ENCODE assay signal across 26 mouse cellular contexts in the genomic region with DNA sequence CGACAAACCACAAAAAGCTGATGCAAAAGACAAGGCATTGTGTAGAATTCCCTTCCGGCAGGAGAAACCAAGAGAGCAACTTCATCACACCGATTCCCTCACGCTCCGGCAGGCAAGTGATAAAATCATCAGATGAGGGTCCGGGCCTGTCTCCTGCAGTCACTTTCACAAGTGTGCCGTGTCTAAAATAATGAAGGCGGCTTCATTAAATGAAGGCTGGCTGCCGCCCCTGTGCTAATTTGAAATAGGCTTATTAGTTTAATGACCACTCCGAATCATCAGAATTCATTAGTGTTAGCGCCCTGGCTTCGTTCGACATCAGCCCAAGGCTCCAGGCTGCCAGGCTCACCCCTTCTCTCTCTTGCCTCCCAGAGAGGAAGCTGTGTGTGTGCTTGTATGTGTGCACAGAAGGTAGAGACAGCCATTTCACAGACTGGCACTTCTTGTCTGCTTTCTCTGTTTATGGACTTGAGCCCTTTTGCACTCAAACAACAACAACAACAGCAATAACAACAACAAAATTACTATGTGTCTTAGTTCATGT.
DNase-seq lines count a peak whose midpoint lies in the region; ATAC-seq and TF ChIP-seq lines count a peak whose summit lies in the region.
"Had no signal": no experiment of that assay in that cellular context is flagged by ENCODE, and none has a peak within 500 bp of the region (broad histone marks: within the 10 kb centered on the region; RNA-seq: fewer than 3 reads in every experiment).

No protein-coding gene starts in this region.

- no peak for TF ChIP-seq POLR2A in brain, embryonic 14.5 days (IDR thresholded peaks at IDR 0.05; ENCODE audit: borderline replicate concordance, extremely low read depth, insufficient read depth, insufficient read length, poor library complexity, severe bottlenecking)

- no peak overlapping the region for H3K27ac ChIP-seq in hindbrain, postnatal 0 days
- no peak overlapping the region for H3K27ac ChIP-seq in hindbrain, embryonic 11.5 days (ENCODE audit: low read depth, low read length)
- H3K27ac ChIP-seq in forebrain, embryonic 15.5 days (replicated peaks): no peak overlapping the region
- H3K27ac ChIP-seq: gastrocnemius, adult 2 months; hindbrain, embryonic 10.5 days; intestine, embryonic 15.5 days; kidney, postnatal 0 days; liver, embryonic 12.5 days; midbrain, embryonic 13.5 days; stomach, embryonic 15.5 days had no signal

- 64% methylated on average over 13 of the region's 13 CpGs for WGBS in hindbrain, postnatal 0 days
- 89% methylated on average over 13 of the region's 13 CpGs for WGBS in hindbrain, embryonic 11.5 days
- 16% methylated on average over 13 of the region's 13 CpGs for WGBS in forebrain, embryonic 15.5 days

- no peak overlapping the region for H3K4me3 ChIP-seq in hindbrain, postnatal 0 days (ENCODE audit: low read length)
- H3K4me3 ChIP-seq in hindbrain, embryonic 11.5 days (ENCODE audit: low read depth, low read length): no peak overlapping the region
- H3K4me3 ChIP-seq in forebrain, embryonic 15.5 days: no peak overlapping the region
- H3K4me3 ChIP-seq: gastrocnemius, adult 2 months; hindbrain, embryonic 10.5 days; intestine, embryonic 15.5 days; liver, embryonic 12.5 days; megakaryocyte, embryonic 14.5 days; midbrain, embryonic 13.5 days; stomach, embryonic 15.5 days had no signal

- DNase-seq in hindbrain, postnatal 0 days (ENCODE audit: low spot score): peak; percentile 10
- no peak for DNase-seq in hindbrain, embryonic 11.5 days (ENCODE audit: low spot score)
- DNase-seq in brain, embryonic 14.5 days (ENCODE audit: low read depth): peak; percentile 91
- peak; percentile 23 for DNase-seq in retina, postnatal 7 days (ENCODE audit: low read depth, low spot score)
- DNase-seq in B cell, adult 2 months: no peak
- DNase-seq in T-cell, adult 2 months (ENCODE audit: low spot score): no peak
- DNase-seq: adrenal gland, postnatal 14 days; cerebellum, adult 11-12 months; cerebellum, postnatal 10 days; gastrocnemius, adult 2 months; heart, postnatal 14 days; kidney, adult 2 months; kidney, postnatal 4 days; layer of hippocampus, postnatal 36 days; left cerebral cortex, postnatal 4 days; liver, postnatal 0 days; lung, postnatal 4 days had no signal

- no peak for ATAC-seq in hindbrain, postnatal 0 days
- no peak for ATAC-seq in hindbrain, embryonic 11.5 days (ENCODE audit: low FRiP score)
- peak; percentile 58; the same call in 1 of the 2 replicates for ATAC-seq in forebrain, embryonic 15.5 days (replicated peaks)
- ATAC-seq: hindbrain, embryonic 16.5 days; intestine, embryonic 15.5 days; liver, embryonic 12.5 days; liver, postnatal 0 days; midbrain, embryonic 13.5 days had no signal

- H3K27me3 ChIP-seq in hindbrain, postnatal 0 days (ENCODE audit: insufficient read depth, low read length): no peaks in the 10 kb centered on the region
- no peaks in the 10 kb centered on the region for H3K27me3 ChIP-seq in hindbrain, embryonic 11.5 days (ENCODE audit: control insufficient read depth, insufficient read depth, low read length)
- H3K27me3 ChIP-seq in forebrain, embryonic 15.5 days: no peaks in the 10 kb centered on the region
- H3K27me3 ChIP-seq: intestine, embryonic 15.5 days; liver, embryonic 12.5 days; megakaryocyte, embryonic 14.5 days; midbrain, embryonic 13.5 days; stomach, embryonic 15.5 days had no signal

- H3K36me3 ChIP-seq in hindbrain, postnatal 0 days (ENCODE audit: insufficient read depth, low read length): no peaks in the 10 kb centered on the region
- no peaks in the 10 kb centered on the region for H3K36me3 ChIP-seq in hindbrain, embryonic 11.5 days (ENCODE audit: control insufficient read depth, insufficient read depth, low read length)
- no peaks in the 10 kb centered on the region for H3K36me3 ChIP-seq in forebrain, embryonic 15.5 days
- H3K36me3 ChIP-seq: hindbrain, embryonic 10.5 days; intestine, embryonic 15.5 days; liver, embryonic 12.5 days; midbrain, embryonic 13.5 days; stomach, embryonic 15.5 days had no signal

- no peak overlapping the region for H3K9ac ChIP-seq in hindbrain, postnatal 0 days (replicated peaks; ENCODE audit: low read length)
- H3K9ac ChIP-seq in hindbrain, embryonic 11.5 days (ENCODE audit: low read depth, low read length): no peak overlapping the region
- H3K9ac ChIP-seq in forebrain, embryonic 15.5 days (replicated peaks): no peak overlapping the region
- H3K9ac ChIP-seq: intestine, embryonic 15.5 days; liver, embryonic 12.5 days; liver, postnatal 0 days; midbrain, embryonic 13.5 days; stomach, embryonic 15.5 days had no signal

- H3K4me2 ChIP-seq in hindbrain, postnatal 0 days (ENCODE audit: low read depth, low read length): no peak overlapping the region
- no peak overlapping the region for H3K4me2 ChIP-seq in hindbrain, embryonic 11.5 days (replicated peaks; ENCODE audit: low read depth, low read length)
- no peak overlapping the region for H3K4me2 ChIP-seq in forebrain, embryonic 15.5 days (replicated peaks)
- H3K4me2 ChIP-seq: intestine, embryonic 15.5 days; liver, embryonic 12.5 days; midbrain, embryonic 13.5 days; stomach, embryonic 15.5 days had no signal

- H3K9me3 ChIP-seq in hindbrain, postnatal 0 days (ENCODE audit: low read length): no peaks in the 10 kb centered on the region
- H3K9me3 ChIP-seq in hindbrain, embryonic 11.5 days (ENCODE audit: control insufficient read depth, low read length): no peaks in the 10 kb centered on the region
- no peaks in the 10 kb centered on the region for H3K9me3 ChIP-seq in forebrain, embryonic 15.5 days
- H3K9me3 ChIP-seq: hindbrain, embryonic 10.5 days; intestine, embryonic 15.5 days; midbrain, embryonic 13.5 days; stomach, embryonic 15.5 days had no signal

- no peak for TF ChIP-seq CTCF in hindbrain, postnatal 0 days (IDR thresholded peaks at IDR 0.05; ENCODE audit: low read depth)
- no peak for TF ChIP-seq CTCF in brain, embryonic 14.5 days (IDR thresholded peaks at IDR 0.05; ENCODE audit: borderline replicate concordance, extremely low read depth, insufficient read depth, insufficient read length)

- H3K4me1 ChIP-seq in hindbrain, postnatal 0 days (ENCODE audit: insufficient read depth, low read length): no peaks in the 10 kb centered on the region
- H3K4me1 ChIP-seq in hindbrain, embryonic 11.5 days (replicated peaks; ENCODE audit: control insufficient read depth, insufficient read depth, low read length): no peaks in the 10 kb centered on the region
- no peaks in the 10 kb centered on the region for H3K4me1 ChIP-seq in forebrain, embryonic 15.5 days
- H3K4me1 ChIP-seq: hindbrain, embryonic 10.5 days; intestine, embryonic 15.5 days; liver, embryonic 12.5 days; megakaryocyte, embryonic 14.5 days; midbrain, embryonic 13.5 days; stomach, embryonic 15.5 days had no signal

Comparison
In these comparisons a context has a peak if more than half of its experiments do, and no peak if none do; other contexts are left out.
1. DNase-seq: peak in hindbrain, postnatal 0 days (single experiment), brain, embryonic 14.5 days (single experiment) and retina, postnatal 7 days (single experiment); none in hindbrain, embryonic 11.5 days (single experiment), B cell, adult 2 months (0 of 2) and T-cell, adult 2 months (single experiment).